18 mouse cellular contexts compared by ENCODE assay signal in genomic region chr2:57112949-57113348, GRCm38 (mm10). TPM values are rescaled to one million over a fixed set of nuclear protein-coding genes. Genes with fewer than 3 reads are reported as not detected.
DNase-seq lines count a peak whose midpoint lies in the region; ATAC-seq and TF ChIP-seq lines count a peak whose summit lies in the region.
"Had no signal": no experiment of that assay in that cellular context is flagged by ENCODE, and none has a peak within 500 bp of the region (broad histone marks: within the 10 kb centered on the region; RNA-seq: fewer than 3 reads in every experiment).

No protein-coding gene starts in this region.

- H3K9ac ChIP-seq in embryonic facial prominence, embryonic 13.5 days: no peak overlapping the region
- no peak overlapping the region for H3K9ac ChIP-seq in midbrain, postnatal 0 days (replicated peaks; ENCODE audit: low read length, poor library complexity, severe bottlenecking)
- no peak overlapping the region for H3K9ac ChIP-seq in hindbrain, postnatal 0 days (replicated peaks; ENCODE audit: low read length)
- H3K9ac ChIP-seq in neural tube, embryonic 15.5 days (replicated peaks): no peak overlapping the region
- H3K9ac ChIP-seq: limb, embryonic 13.5 days; liver, postnatal 0 days had no signal

- H3K27me3 ChIP-seq in embryonic facial prominence, embryonic 13.5 days: peaks cover 62% of the 10 kb centered on the region
- peaks cover 62% of the 10 kb centered on the region for H3K27me3 ChIP-seq in embryonic facial prominence, embryonic 10.5 days (replicated peaks; ENCODE audit: low read depth, poor library complexity, severe bottlenecking)
- H3K27me3 ChIP-seq in midbrain, embryonic 10.5 days (ENCODE audit: low read depth, poor library complexity, severe bottlenecking): peaks cover 79% of the 10 kb centered on the region
- H3K27me3 ChIP-seq in midbrain, postnatal 0 days (ENCODE audit: insufficient read depth, low read length): peaks cover 63% of the 10 kb centered on the region
- peaks cover 64% of the 10 kb centered on the region for H3K27me3 ChIP-seq in hindbrain, postnatal 0 days (ENCODE audit: insufficient read depth, low read length)
- peaks cover 73% of the 10 kb centered on the region for H3K27me3 ChIP-seq in neural tube, embryonic 15.5 days (replicated peaks)

- 29% methylated on average over 6 of the region's 6 CpGs for WGBS in embryonic facial prominence, embryonic 13.5 days
- 8% methylated on average over 6 of the region's 6 CpGs for WGBS in embryonic facial prominence, embryonic 10.5 days
- WGBS in midbrain, embryonic 10.5 days: 9% methylated on average over 6 of the region's 6 CpGs
- WGBS in midbrain, postnatal 0 days: 15% methylated on average over 6 of the region's 6 CpGs
- 43% methylated on average over 6 of the region's 6 CpGs for WGBS in hindbrain, postnatal 0 days
- 11% methylated on average over 6 of the region's 6 CpGs for WGBS in neural tube, embryonic 15.5 days

- no peaks in the 10 kb centered on the region for H3K36me3 ChIP-seq in embryonic facial prominence, embryonic 13.5 days
- H3K36me3 ChIP-seq in embryonic facial prominence, embryonic 10.5 days (replicated peaks): no peaks in the 10 kb centered on the region
- no peaks in the 10 kb centered on the region for H3K36me3 ChIP-seq in midbrain, embryonic 10.5 days
- H3K36me3 ChIP-seq in midbrain, postnatal 0 days (ENCODE audit: insufficient read depth, low read length): no peaks in the 10 kb centered on the region
- no peaks in the 10 kb centered on the region for H3K36me3 ChIP-seq in hindbrain, postnatal 0 days (ENCODE audit: insufficient read depth, low read length)
- no peaks in the 10 kb centered on the region for H3K36me3 ChIP-seq in neural tube, embryonic 15.5 days
- H3K36me3 ChIP-seq: limb, embryonic 13.5 days had no signal

- H3K4me1 ChIP-seq in embryonic facial prominence, embryonic 13.5 days: peaks cover 27% of the 10 kb centered on the region
- peaks cover 60% of the 10 kb centered on the region for H3K4me1 ChIP-seq in embryonic facial prominence, embryonic 10.5 days
- peaks cover 77% of the 10 kb centered on the region for H3K4me1 ChIP-seq in midbrain, embryonic 10.5 days
- H3K4me1 ChIP-seq in midbrain, postnatal 0 days (ENCODE audit: insufficient read depth, low read length): 0 out of 2 replicates have a peak, but pooled peaks cover 6% of the 10 kb centered on the region
- no peaks in the 10 kb centered on the region; the same call in 1 of the 2 replicates for H3K4me1 ChIP-seq in hindbrain, postnatal 0 days (ENCODE audit: insufficient read depth, low read length)
- peaks cover 58% of the 10 kb centered on the region for H3K4me1 ChIP-seq in neural tube, embryonic 15.5 days

- H3K27ac ChIP-seq in embryonic facial prominence, embryonic 13.5 days: no peak overlapping the region
- no peak overlapping the region for H3K27ac ChIP-seq in embryonic facial prominence, embryonic 10.5 days (replicated peaks)
- no peak overlapping the region for H3K27ac ChIP-seq in midbrain, embryonic 10.5 days (replicated peaks)
- H3K27ac ChIP-seq in midbrain, postnatal 0 days (ENCODE audit: low read depth, low read length): no peak overlapping the region
- H3K27ac ChIP-seq in hindbrain, postnatal 0 days: no peak overlapping the region
- no peak overlapping the region for H3K27ac ChIP-seq in neural tube, embryonic 15.5 days (replicated peaks)
- H3K27ac ChIP-seq: gastrocnemius, adult 2 months; limb, embryonic 13.5 days had no signal

- H3K9me3 ChIP-seq in embryonic facial prominence, embryonic 13.5 days: no peaks in the 10 kb centered on the region
- H3K9me3 ChIP-seq in embryonic facial prominence, embryonic 10.5 days: peaks cover 4% of the 10 kb centered on the region; the same call in 1 of the 2 replicates
- H3K9me3 ChIP-seq in midbrain, embryonic 10.5 days (replicated peaks): 0 out of 2 replicates have a peak, but pooled peaks cover 3% of the 10 kb centered on the region
- H3K9me3 ChIP-seq in midbrain, postnatal 0 days (ENCODE audit: low read length): no peaks in the 10 kb centered on the region
- H3K9me3 ChIP-seq in hindbrain, postnatal 0 days (ENCODE audit: low read length): no peaks in the 10 kb centered on the region
- no peaks in the 10 kb centered on the region for H3K9me3 ChIP-seq in neural tube, embryonic 15.5 days (replicated peaks)
- H3K9me3 ChIP-seq: limb, embryonic 13.5 days had no signal

- H3K4me3 ChIP-seq in embryonic facial prominence, embryonic 13.5 days: peak overlapping the region; percentile 78
- no peak overlapping the region for H3K4me3 ChIP-seq in embryonic facial prominence, embryonic 10.5 days
- H3K4me3 ChIP-seq in midbrain, embryonic 10.5 days: peak overlapping the region; percentile 92
- no peak overlapping the region for H3K4me3 ChIP-seq in midbrain, postnatal 0 days (ENCODE audit: low read depth, low read length)
- peak overlapping the region; percentile 8 for H3K4me3 ChIP-seq in hindbrain, postnatal 0 days (ENCODE audit: low read length)
- H3K4me3 ChIP-seq in neural tube, embryonic 15.5 days (replicated peaks): peak overlapping the region; percentile 81; the same call in 1 of the 2 replicates
- H3K4me3 ChIP-seq: erythroblast, embryonic 14.5 days had no signal

- ATAC-seq in embryonic facial prominence, embryonic 13.5 days (ENCODE audit: insufficient number of reproducible peaks, insufficient read depth, low FRiP score, low TSS enrichment, low read depth): no peak
- no peak for ATAC-seq in midbrain, postnatal 0 days (ENCODE audit: low FRiP score)
- ATAC-seq in hindbrain, postnatal 0 days: no peak
- ATAC-seq in neural tube, embryonic 15.5 days (ENCODE audit: low FRiP score): no peak
- ATAC-seq in frontal cortex, adult (ENCODE audit: low TSS enrichment): no peak
- ATAC-seq: liver, postnatal 0 days had no signal

- peak overlapping the region; percentile 99 for H3K4me2 ChIP-seq in embryonic facial prominence, embryonic 13.5 days
- no peak overlapping the region for H3K4me2 ChIP-seq in midbrain, postnatal 0 days (ENCODE audit: low read depth, low read length, poor library complexity, severe bottlenecking)
- no peak overlapping the region for H3K4me2 ChIP-seq in hindbrain, postnatal 0 days (ENCODE audit: low read depth, low read length)
- no peak overlapping the region for H3K4me2 ChIP-seq in neural tube, embryonic 15.5 days

- no peak for DNase-seq in embryonic facial prominence, embryonic 10.5 days (ENCODE audit: low spot score)
- peak; percentile 16 for DNase-seq in midbrain, embryonic 10.5 days (ENCODE audit: low spot score)
- no peak for DNase-seq in midbrain, postnatal 0 days (ENCODE audit: low spot score)
- no peak for DNase-seq in hindbrain, postnatal 0 days (ENCODE audit: low spot score)
- DNase-seq in spleen, postnatal 4 days (ENCODE audit: low spot score in 2 of 2): no peak
- DNase-seq: adrenal gland, postnatal 10 days; cerebellum, adult 2 months; gastrocnemius, adult 2 months; heart, adult 11 months; heart, postnatal 36 days; kidney, adult 2 months; liver, postnatal 0 days; thymus, postnatal 36 days had no signal

- no peak for TF ChIP-seq CTCF in midbrain, postnatal 0 days (IDR thresholded peaks at IDR 0.05)
- TF ChIP-seq CTCF in hindbrain, postnatal 0 days (IDR thresholded peaks at IDR 0.05; ENCODE audit: low read depth): no peak

RNA-seq across cellular contexts. Expression of gene Nr4a2, which starts 10.9 kb away (rescaled TPM):
- polyA plus RNA-seq in embryonic facial prominence, embryonic 13.5 days (2015; fragmentation: Nextera tagmentation; extraction: Ambion mirVana): 11.8 and 12.0 TPM in 2 replicates
- 5.3 and 6.5 TPM in 2 replicates for polyA plus RNA-seq in embryonic facial prominence, embryonic 10.5 days (2016; fragmentation: Nextera tagmentation; extraction: Ambion mirVana)
- 6.9 and 13.8 TPM in 2 replicates for polyA plus RNA-seq in midbrain, embryonic 10.5 days (2016; fragmentation: Nextera tagmentation; extraction: Ambion mirVana)
- total RNA-seq in midbrain, postnatal 0 days (2014; rRNA removed): 12.6 and 14.6 TPM in 2 replicates
- polyA plus RNA-seq in midbrain, postnatal 0 days (2015; fragmentation: Nextera tagmentation; extraction: Ambion mirVana): 15.4 and 19.4 TPM in 2 replicates
- total RNA-seq in hindbrain, postnatal 0 days (2014; rRNA removed): 8.5 and 8.7 TPM in 2 replicates
- 8.6 and 11.2 TPM in 2 replicates for polyA plus RNA-seq in hindbrain, postnatal 0 days (2015; fragmentation: Nextera tagmentation; extraction: Ambion mirVana)
- 16.8 and 21.0 TPM in 2 replicates for polyA plus RNA-seq in neural tube, embryonic 15.5 days (2015; fragmentation: Nextera tagmentation; extraction: Ambion mirVana)

Comparison
In these comparisons a context has a peak if more than half of its experiments do, and no peak if none do; other contexts are left out.
1. H3K4me3 ChIP-seq: peak in embryonic facial prominence, embryonic 13.5 days (single experiment), midbrain, embryonic 10.5 days (single experiment), hindbrain, postnatal 0 days (single experiment) and neural tube, embryonic 15.5 days (single experiment); none in embryonic facial prominence, embryonic 10.5 days (single experiment) and midbrain, postnatal 0 days (single experiment).